Mouse (Mus musculus) intestine, embryonic 16.5 days (tissue): ENCODE data around the gene Lcn4. TPM values are rescaled to one million over a fixed set of nuclear protein-coding genes. Genes with fewer than 3 reads are reported as not detected.

Source experiments
- ATAC-seq: fragments of 200-750 bp; cut with Nextera tagmentation; 2 replicates; pipeline ENCODE4 v1.8.0; 2017; ENCODE audit warnings: moderate TSS enrichment, moderate library complexity
- H3K27ac ChIP-seq: fragments of 300-500 bp; sonication (generic); 2 replicates; pipeline ENCODE4 v1.5.1; 2014; ENCODE audit warnings: mild to moderate bottlenecking, low read length
- H3K27me3 ChIP-seq: fragments of 300-500 bp; sonication (generic); replicated peaks from 2 replicates; pipeline ENCODE4 v1.6.1; 2014; ENCODE audit warnings: low read length, control low read depth, mixed read lengths; ENCODE audit not compliant: control insufficient read depth, insufficient read depth
- H3K36me3 ChIP-seq: fragments of 300-500 bp; sonication (generic); 2 replicates; pipeline ENCODE4 v1.6.1; 2014; ENCODE audit warnings: low read length, control low read depth; ENCODE audit not compliant: control insufficient read depth, insufficient read depth
- H3K4me1 ChIP-seq: fragments of 300-500 bp; sonication (generic); 2 replicates; pipeline ENCODE4 v1.6.1; 2014; ENCODE audit warnings: low read length, control low read depth, mixed read lengths; ENCODE audit not compliant: control insufficient read depth, insufficient read depth
- H3K4me2 ChIP-seq: fragments of 300-500 bp; sonication (generic); 2 replicates; pipeline ENCODE4 v1.6.1; 2014; ENCODE audit warnings: low read depth, low read length, control low read depth
- H3K4me3 ChIP-seq: fragments of 300-500 bp; sonication (generic); 2 replicates; pipeline ENCODE4 v1.5.1; 2014; ENCODE audit warnings: mild to moderate bottlenecking, low read length
- H3K9ac ChIP-seq: fragments of 300-500 bp; sonication (generic); 2 replicates; pipeline ENCODE4 v1.6.1; 2014; ENCODE audit warnings: low read depth, low read length
- H3K9me3 ChIP-seq: fragments of 300-500 bp; sonication (generic); 2 replicates; pipeline ENCODE4 v1.6.1; 2016; ENCODE audit warnings: low read length, control low read depth; ENCODE audit not compliant: control insufficient read depth
- WGBS: fragments of 180-500 bp; shearing (Covaris S2); extraction: QIAGEN DNeasy Blood & Tissue Kit; methylation state at CpG from one replicate; pipeline ENCODE4 v1.1.7; 2014; 5-methylcytosine and 5-hydroxymethylcytosine counted together
- polyA plus RNA-seq: library from polyadenylated mRNA; unstranded; fragments of >200 nt; fragmentation: Nextera tagmentation; extraction: Ambion mirVana; gene quantifications from 2 replicates; pipeline ENCODE4 v1.2.1, GENCODE M21; 2015

Gene Lcn4
- polyA plus RNA-seq, 1 experiment from 2014 or later = not detected

GRCm38 (mm10) chr2:26654687-26655086 is 16.4 kb downstream of the Lcn4 start:
- Histone ChIP-seq H3K4me3 (no peak overlapping the region), H3K4me1 (no peaks in the 10 kb centered on the region), H3K4me2 (no peak overlapping the region), H3K9me3 (no peaks in the 10 kb centered on the region), H3K36me3 (no peaks in the 10 kb centered on the region), H3K27me3 (no peaks in the 10 kb centered on the region), H3K9ac (no peak overlapping the region), H3K27ac (no peak overlapping the region)
- 45% methylated on average over 1 of the region's 1 CpGs for WGBS
- ATAC-seq = no peak

DNA sequence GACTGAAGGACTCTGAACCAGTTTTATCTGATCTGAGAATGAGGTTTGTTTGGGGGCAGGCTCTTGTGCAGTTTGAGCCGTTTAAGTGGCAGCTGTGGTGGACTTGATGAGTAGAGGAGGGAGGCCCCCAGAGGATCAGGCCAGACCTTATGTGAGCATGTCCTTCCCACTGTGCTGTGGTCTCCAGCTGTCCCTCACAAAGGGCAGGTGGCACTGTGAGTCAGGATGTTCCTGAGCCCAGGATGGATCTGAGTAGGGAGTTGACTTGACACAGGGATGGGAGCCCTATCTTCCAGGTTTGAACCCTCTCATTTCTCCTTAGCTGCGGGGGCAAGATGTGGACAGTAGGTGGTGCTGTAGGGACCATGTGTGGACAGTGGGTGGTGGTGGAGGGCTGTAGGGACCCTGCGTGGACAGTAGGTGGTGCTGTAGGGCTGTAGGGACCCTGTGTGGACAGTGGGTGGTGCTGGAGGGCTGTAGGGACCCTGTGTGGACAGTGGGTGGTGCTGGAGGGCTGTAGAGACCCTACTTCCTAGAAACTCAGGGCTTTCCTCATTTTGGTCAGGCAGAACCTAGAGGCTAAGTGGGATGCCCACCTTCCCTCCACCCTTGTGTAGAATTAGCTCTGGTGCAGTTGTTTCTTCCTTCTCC is 24.3 kb downstream of the Lcn4 start:
- 0 out of 2 replicates have a peak, but pooled peaks cover 3% of the 10 kb centered on the region for H3K4me1 ChIP-seq
- H3K27ac ChIP-seq = no peak overlapping the region
- H3K36me3 ChIP-seq = no peaks in the 10 kb centered on the region
- peak; percentile 92 for ATAC-seq
- 12% methylated on average over 3 of the region's 3 CpGs for WGBS
- H3K4me2 ChIP-seq = no peak overlapping the region
- H3K9me3 ChIP-seq = no peaks in the 10 kb centered on the region
- H3K9ac ChIP-seq = no peak overlapping the region
- no peaks in the 10 kb centered on the region for H3K27me3 ChIP-seq
- H3K4me3 ChIP-seq = no peak overlapping the region

DNA sequence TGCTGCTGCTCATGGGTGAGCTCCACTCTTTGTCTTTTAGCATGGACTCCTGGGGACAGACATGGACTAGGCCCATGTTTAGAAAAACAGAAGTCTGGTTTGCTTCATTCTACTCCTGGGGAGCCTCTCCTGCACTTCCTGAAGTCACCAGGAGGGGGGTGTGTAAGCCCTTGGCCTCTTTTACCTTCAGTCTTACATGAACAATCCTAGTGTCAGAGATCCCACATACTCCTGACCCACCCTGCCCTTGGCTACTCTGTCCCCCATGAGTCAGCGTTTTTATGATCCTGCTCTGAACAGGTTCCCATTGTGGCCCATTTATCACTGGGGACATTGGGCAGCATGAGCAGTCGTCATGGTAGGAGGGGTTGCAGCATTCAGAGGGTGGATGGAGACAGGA is 27.1 kb downstream of the Lcn4 start:
- Histone ChIP-seq H3K4me1 (peaks cover 9% of the 10 kb centered on the region; the same call in 1 of the 2 replicates), H3K4me2 (no peak overlapping the region), H3K27ac (no peak overlapping the region), H3K4me3 (no peak overlapping the region), H3K36me3 (no peaks in the 10 kb centered on the region), H3K27me3 (no peaks in the 10 kb centered on the region), H3K9ac (no peak overlapping the region), H3K9me3 (no peaks in the 10 kb centered on the region)
- 55% methylated on average over 2 of the region's 2 CpGs for WGBS
- no peak for ATAC-seq

GRCm38 (mm10) chr2:26641006-26641647 is 30.0 kb downstream of the Lcn4 start:
- no peak overlapping the region for H3K4me2 ChIP-seq
- peaks cover 5% of the 10 kb centered on the region; the same call in 1 of the 2 replicates for H3K36me3 ChIP-seq
- 69% methylated on average over 7 of the region's 7 CpGs for WGBS
- H3K9ac ChIP-seq = no peak overlapping the region
- no peak for ATAC-seq
- H3K9me3 ChIP-seq = no peaks in the 10 kb centered on the region
- no peak overlapping the region for H3K27ac ChIP-seq
- H3K27me3 ChIP-seq = no peaks in the 10 kb centered on the region
- H3K4me3 ChIP-seq = no peak overlapping the region
- H3K4me1 ChIP-seq = peaks cover 25% of the 10 kb centered on the region

- ATAC-seq = peak; percentile 70
- peaks cover 11% of the 10 kb centered on the region for H3K36me3 ChIP-seq
- H3K4me3 ChIP-seq = peak overlapping the region; percentile 91
- no peaks in the 10 kb centered on the region for H3K27me3 ChIP-seq
- H3K27ac ChIP-seq = peak overlapping the region; percentile 78
- H3K4me1 ChIP-seq = peaks cover 25% of the 10 kb centered on the region
- H3K4me2 ChIP-seq = peak overlapping the region; percentile 62
- no peaks in the 10 kb centered on the region for H3K9me3 ChIP-seq
- H3K9ac ChIP-seq = peak overlapping the region; percentile 92
- 3% methylated on average over 49 of the region's 49 CpGs for WGBS
These were observed 30.9 kb downstream of the Lcn4 start for GRCm38 (mm10) chr2:26639838-26640830.

GRCm38 (mm10) chr2:26639083-26639482 is 32.0 kb downstream of the Lcn4 start:
- H3K4me2 ChIP-seq = peak overlapping the region; percentile 62
- no peaks in the 10 kb centered on the region for H3K27me3 ChIP-seq
- WGBS = 4% methylated on average over 8 of the region's 8 CpGs
- peak overlapping the region; percentile 78; the same call in 1 of the 2 replicates for H3K27ac ChIP-seq
- peaks cover 25% of the 10 kb centered on the region for H3K4me1 ChIP-seq
- H3K36me3 ChIP-seq = peaks cover 11% of the 10 kb centered on the region
- ATAC-seq = peak; percentile 59
- H3K4me3 ChIP-seq = peak overlapping the region; percentile 91
- H3K9ac ChIP-seq = peak overlapping the region; percentile 92
- no peaks in the 10 kb centered on the region for H3K9me3 ChIP-seq

DNA sequence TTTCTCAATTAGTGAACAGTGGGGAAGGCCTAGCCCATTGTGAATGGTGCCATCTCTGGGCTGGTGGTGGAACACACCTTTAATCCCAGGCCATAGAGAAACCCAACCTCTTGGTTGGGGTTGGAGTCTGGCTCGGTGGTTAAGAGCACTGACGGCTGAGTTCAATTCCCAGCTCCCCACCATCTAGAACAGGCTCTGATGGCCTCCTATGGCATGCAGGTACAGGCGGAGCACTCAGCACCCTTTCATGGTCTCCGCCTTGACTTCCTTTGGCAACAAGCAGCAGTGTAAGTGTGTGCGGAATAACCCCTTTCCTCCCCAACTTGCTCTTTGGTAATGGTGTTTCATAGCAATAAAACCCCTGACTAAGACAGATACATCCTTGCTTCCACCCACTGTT is 32.5 kb downstream of the Lcn4 start:
- no peaks in the 10 kb centered on the region for H3K9me3 ChIP-seq
- ATAC-seq = no peak
- 51% methylated on average over 5 of the region's 5 CpGs for WGBS
- H3K36me3 ChIP-seq = peaks cover 11% of the 10 kb centered on the region
- H3K4me2 ChIP-seq = peak overlapping the region; percentile 62
- peak overlapping the region; percentile 91 for H3K4me3 ChIP-seq
- H3K9ac ChIP-seq = peak overlapping the region; percentile 92
- no peaks in the 10 kb centered on the region for H3K27me3 ChIP-seq
- H3K4me1 ChIP-seq = peaks cover 25% of the 10 kb centered on the region
- peak overlapping the region; percentile 25; the same call in 1 of the 2 replicates for H3K27ac ChIP-seq

DNA sequence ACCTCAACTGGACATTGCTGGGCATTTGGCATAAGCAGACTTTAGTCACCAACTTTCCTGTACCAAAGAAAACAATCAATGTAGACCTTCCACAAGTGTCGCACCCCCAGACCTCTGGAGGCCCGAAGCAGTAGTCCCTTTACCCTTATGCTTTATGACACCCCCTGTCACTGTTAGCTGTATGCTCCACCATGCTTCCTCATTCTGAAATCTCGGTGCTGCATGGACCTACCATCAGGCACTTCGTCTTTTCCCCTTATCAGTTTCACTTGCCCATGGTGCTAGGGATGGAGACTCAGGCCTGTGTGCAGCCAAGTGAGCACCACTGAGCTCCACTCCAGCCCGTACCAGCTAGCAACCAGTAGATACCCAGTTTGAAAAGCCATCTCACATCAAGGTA is 33.0 kb downstream of the Lcn4 start:
- H3K9me3 ChIP-seq = no peaks in the 10 kb centered on the region
- no peaks in the 10 kb centered on the region for H3K27me3 ChIP-seq
- 77% methylated on average over 5 of the region's 5 CpGs for WGBS
- peak overlapping the region; percentile 92; the same call in 1 of the 2 replicates for H3K9ac ChIP-seq
- peaks cover 11% of the 10 kb centered on the region for H3K36me3 ChIP-seq
- H3K27ac ChIP-seq = 0 out of 2 replicates have a peak overlapping the region, but pooled peaks have one; percentile 25
- no peak for ATAC-seq
- peaks cover 25% of the 10 kb centered on the region for H3K4me1 ChIP-seq
- H3K4me3 ChIP-seq = peak overlapping the region; percentile 91
- peak overlapping the region; percentile 62 for H3K4me2 ChIP-seq
